Mouse (Mus musculus) olfactory bulb, adult 2 months (tissue): Measurements from ENCODE around the gene Syngap1. TPM values are rescaled to one million over a fixed set of nuclear protein-coding genes. Genes with fewer than 3 reads are reported as not detected.

ENCODE experiments used
- H3K27ac ChIP-seq: fragments of 200-500 bp; 2 replicates; pipeline ENCODE4 v1.5.1; 2012; ENCODE audit warnings: low read depth, low read length; ENCODE audit not compliant: insufficient read depth
- H3K4me1 ChIP-seq: fragments of 200-500 bp; 2 replicates; pipeline ENCODE4 v1.6.1; 2012; ENCODE audit warnings: low read length; ENCODE audit not compliant: control insufficient read depth, insufficient read depth
- H3K4me3 ChIP-seq: fragments of 200-500 bp; 2 replicates; pipeline ENCODE4 v1.5.1; 2012; ENCODE audit warnings: mild to moderate bottlenecking, low read depth, low read length, moderate library complexity; ENCODE audit not compliant: insufficient read depth
- CTCF ChIP-seq: fragments of 200-500 bp; IDR thresholded peaks from 2 replicates; pipeline ENCODE4 v1.5.1; 2012; ENCODE audit warnings: low read depth, mild to moderate bottlenecking, low read length, moderate library complexity; ENCODE audit not compliant: insufficient read depth
- POLR2A ChIP-seq: fragments of 200-500 bp; IDR thresholded peaks from 2 replicates; pipeline ENCODE4 v1.6.1; 2012; ENCODE audit warnings: mild to moderate bottlenecking, low read depth, low read length, moderate library complexity; ENCODE audit not compliant: insufficient read depth
- WGBS: fragments of 180-500 bp; shearing (Covaris S2); methylation state at CpG from one replicate; pipeline ENCODE4 v1.1.7; 2018; 5-methylcytosine and 5-hydroxymethylcytosine counted together
- polyA plus RNA-seq: library from polyadenylated mRNA; stranded (reverse); fragments of >200 nt; gene quantifications from 2 replicates; pipeline ENCODE4 v1.2.4, GENCODE M21; 2012; ENCODE audit warnings: low replicate concordance; ENCODE audit not compliant: missing spikeins, insufficient read depth, insufficient read length

Gene Syngap1
- polyA plus RNA-seq, 1 experiment, result 50.4 TPM

DNA sequence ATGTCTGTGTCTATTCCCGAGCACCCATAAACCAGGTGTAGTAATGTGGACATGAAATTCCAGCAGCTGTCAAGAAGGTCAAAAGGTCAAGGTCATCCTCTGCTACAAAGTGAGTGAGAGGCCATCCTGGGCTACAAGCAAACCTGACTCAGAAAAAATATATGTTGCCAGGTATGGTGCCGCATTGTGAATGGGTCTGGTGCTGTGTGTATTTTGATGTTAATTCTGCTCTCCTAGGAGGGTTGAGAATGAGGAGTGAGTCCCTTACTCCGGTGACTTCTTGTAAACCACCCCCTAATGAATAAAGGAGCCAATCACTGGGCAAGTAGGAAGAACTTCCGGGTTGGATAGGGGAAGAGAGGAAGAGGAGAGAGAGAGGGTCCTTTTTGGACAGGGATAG, 56.6 kb downstream of the Syngap1 start:
- H3K27ac ChIP-seq, result no peak overlapping the region
- H3K4me1 ChIP-seq, result peaks cover 32% of the 10 kb centered on the region
- no peak for TF ChIP-seq CTCF
- TF ChIP-seq POLR2A, result no peak
- WGBS, result 79% methylated on average over 4 of the region's 4 CpGs
- no peak overlapping the region for H3K4me3 ChIP-seq

DNA sequence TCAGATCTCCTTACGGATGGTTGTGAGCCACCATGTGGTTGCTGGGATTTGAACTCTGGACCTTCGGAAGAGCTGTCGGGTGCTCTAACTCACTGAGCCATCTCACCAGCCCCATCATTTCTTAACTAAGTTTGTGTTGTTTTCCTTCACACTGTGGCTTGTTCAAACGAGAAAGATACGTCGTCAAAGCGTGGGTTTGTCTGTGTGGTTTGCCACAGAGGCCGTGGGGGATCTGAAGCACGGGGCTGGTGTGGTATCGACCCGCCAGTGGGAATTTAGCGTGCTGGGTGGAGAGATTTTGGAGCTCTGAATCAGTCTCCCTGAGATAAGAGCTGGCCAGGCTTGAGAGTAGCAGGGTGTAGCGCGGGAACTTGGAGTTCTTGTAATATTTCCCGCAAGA, 57.2 kb downstream of the Syngap1 start:
- Histone ChIP-seq H3K27ac (no peak overlapping the region), H3K4me3 (no peak overlapping the region), H3K4me1 (peaks cover 32% of the 10 kb centered on the region)
- 92% methylated on average over 15 of the region's 15 CpGs for WGBS
- TF ChIP-seq CTCF (no peak), POLR2A (no peak)

DNA sequence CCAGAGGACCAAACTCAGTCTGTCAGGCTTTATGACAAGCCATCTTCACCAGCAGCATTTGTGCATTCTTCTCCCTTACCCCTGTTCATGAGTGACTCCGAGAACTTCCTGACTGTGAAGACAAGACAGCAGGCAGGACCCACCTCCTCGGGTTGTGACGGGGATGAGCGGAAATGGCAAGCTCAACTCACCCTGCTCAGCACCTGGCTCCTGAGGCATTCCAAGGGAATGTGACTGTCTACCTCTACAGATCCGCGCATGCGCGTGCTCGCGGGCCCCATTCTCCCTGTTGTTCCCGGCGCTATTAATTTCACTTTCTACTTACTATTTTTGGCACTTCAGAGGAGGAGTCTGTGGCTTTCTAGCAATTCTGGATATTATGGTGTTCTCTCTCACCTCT, 58.9 kb downstream of the Syngap1 start:
- H3K27ac ChIP-seq, result peak overlapping the region; percentile 92
- TF ChIP-seq POLR2A (no peak), CTCF (no peak)
- WGBS, result 25% methylated on average over 12 of the region's 12 CpGs
- H3K4me1 ChIP-seq, result peaks cover 38% of the 10 kb centered on the region
- H3K4me3 ChIP-seq, result peak overlapping the region; percentile 9

DNA sequence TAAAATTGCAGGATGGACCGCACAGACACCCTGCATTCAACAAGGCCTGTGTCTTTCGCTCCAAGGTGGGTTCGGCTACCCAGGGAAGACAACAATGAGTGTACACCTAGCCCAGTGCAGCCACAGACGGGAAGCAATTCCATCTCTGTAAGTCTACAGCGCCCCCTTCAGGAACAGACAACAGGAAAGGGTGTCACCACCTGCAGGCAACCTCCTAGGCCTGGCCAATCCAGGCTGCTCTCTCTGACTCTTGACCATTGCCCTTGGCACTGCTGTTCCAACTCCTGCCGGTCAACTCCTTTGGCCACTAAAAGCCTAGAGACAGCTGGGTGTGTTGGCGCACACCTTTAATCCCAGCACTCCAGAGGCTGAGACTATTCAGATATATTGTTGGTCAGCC, 60.1 kb downstream of the Syngap1 start:
- no peak overlapping the region for H3K4me3 ChIP-seq
- H3K4me1 ChIP-seq, result peaks cover 35% of the 10 kb centered on the region
- no peak for TF ChIP-seq CTCF
- TF ChIP-seq POLR2A, result no peak
- 0 out of 2 replicates have a peak overlapping the region, but pooled peaks have one; percentile 87 for H3K27ac ChIP-seq
- WGBS, result 74% methylated on average over 7 of the region's 7 CpGs

DNA sequence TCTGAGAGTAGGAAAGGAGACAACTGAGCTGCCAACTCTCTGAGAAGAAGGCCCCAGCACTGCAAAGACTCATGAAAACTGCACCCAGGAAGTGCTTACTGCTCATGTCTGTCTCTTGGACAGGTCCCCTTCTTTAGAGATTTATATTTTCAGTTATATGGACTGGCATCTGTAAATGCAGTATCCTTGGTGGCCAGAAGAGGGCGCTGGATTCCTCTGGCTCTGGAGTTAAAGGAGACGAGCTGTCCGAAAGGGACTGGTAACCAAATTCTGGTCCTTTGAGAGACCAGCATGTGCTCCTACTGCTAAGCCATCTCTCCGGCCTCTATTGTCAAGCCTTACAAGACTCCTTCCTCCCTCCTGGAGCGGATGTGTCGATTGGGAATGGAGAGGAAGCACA, 60.8 kb downstream of the Syngap1 start:
- H3K4me1 ChIP-seq, result peaks cover 32% of the 10 kb centered on the region
- no peak overlapping the region for H3K4me3 ChIP-seq
- 64% methylated on average over 6 of the region's 6 CpGs for WGBS
- TF ChIP-seq CTCF (no peak), POLR2A (no peak)
- H3K27ac ChIP-seq, result no peak overlapping the region

DNA sequence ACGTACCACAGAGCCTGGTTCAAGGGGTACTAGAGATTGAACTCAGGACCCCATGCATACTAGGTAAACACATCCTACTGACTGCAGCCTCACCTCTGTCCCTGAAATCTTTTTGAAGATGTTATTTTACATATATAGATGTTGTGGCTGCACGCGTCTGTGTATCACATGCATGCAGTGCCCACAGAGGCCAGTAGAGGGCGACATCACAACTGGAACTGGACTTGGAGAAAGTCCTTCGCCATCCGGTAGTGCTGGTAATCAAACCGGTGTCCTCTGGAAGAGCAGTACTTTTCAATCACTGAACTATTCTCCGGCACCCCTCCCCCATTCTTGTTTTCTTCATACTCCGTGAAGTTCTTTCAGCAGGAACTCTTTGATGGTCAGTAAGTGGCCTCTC, 63.4 kb downstream of the Syngap1 start:
- no peak overlapping the region for H3K4me3 ChIP-seq
- TF ChIP-seq POLR2A (no peak), CTCF (peak; percentile 37; the same call in 1 of the 2 replicates)
- peaks cover 32% of the 10 kb centered on the region for H3K4me1 ChIP-seq
- no peak overlapping the region for H3K27ac ChIP-seq
- 47% methylated on average over 9 of the region's 9 CpGs for WGBS

DNA sequence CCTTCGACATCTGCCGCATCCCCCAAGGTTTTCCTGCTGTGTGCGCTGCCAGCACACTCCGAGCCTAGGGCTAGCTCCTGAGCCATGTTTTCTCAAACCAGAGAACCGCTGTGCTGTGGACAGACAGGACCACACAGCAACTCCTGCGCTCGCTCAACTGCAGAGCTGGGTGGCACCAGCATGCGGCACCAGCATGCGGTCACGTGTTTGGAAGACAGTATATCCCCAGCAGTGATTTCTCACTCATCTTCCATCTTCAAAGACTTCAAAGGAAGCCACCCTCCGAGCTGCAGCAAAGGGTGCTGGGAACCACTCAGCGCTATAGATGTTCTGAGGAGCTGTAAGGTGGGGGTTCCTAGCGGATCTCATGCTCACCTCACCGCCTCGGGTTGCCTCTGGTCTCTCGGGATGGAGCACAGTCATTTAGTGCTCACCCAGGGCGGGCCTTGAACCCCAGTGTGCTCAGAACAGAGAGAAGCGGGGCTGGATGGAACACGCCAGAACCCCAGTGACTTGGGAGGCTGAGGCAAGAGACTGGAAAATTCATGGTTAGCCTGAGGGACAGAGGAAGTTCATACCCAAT, 63.9 kb downstream of the Syngap1 start:
- Histone ChIP-seq H3K27ac (peak overlapping the region; percentile 23; the same call in 1 of the 2 replicates), H3K4me3 (no peak overlapping the region), H3K4me1 (peaks cover 28% of the 10 kb centered on the region)
- no peak for TF ChIP-seq POLR2A
- WGBS, result 61% methylated on average over 19 of the region's 19 CpGs

DNA sequence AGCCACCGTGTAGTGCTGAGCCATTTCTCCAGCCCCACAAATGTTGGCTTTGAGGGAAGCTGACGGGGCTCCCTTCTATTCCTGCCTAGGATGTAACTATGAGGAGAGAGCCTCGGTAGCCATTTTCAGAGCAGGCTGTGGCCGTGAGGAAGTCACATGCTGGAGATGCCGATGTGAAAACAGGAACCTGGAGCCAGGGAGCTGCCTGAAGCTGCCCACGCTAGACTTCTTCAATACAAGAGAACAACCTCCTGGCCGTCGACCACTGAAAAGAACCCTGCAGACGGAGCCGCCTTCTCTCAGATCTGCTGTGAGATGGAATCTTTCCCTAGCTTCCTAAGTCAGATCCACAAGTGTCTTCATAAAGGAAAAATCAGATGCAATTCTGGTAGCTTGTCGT, 64.6 kb downstream of the Syngap1 start:
- peak overlapping the region; percentile 23; the same call in 1 of the 2 replicates for H3K27ac ChIP-seq
- 37% methylated on average over 11 of the region's 11 CpGs for WGBS
- TF ChIP-seq POLR2A (no peak), CTCF (no peak)
- no peak overlapping the region for H3K4me3 ChIP-seq
- H3K4me1 ChIP-seq, result peaks cover 21% of the 10 kb centered on the region

DNA sequence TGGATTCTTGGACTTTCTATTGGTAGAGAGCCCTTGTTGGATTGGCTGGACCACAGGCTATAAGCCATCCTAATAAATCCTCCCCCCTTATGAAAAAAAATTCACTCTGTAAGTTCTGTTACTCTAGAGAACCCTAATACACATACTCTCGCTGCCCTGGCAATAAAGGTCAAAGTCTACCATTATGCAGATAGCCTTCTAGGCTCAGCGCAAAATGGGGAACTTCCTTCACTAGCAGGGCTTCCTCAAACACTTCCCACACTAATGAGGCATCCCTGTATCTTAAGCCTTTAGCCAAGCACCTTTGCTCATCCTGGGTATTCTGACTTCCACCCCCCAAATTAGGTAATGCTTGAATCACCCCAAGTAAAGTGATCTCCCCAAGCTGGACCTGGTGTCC, 67.2 kb downstream of the Syngap1 start:
- 88% methylated on average over 2 of the region's 2 CpGs for WGBS
- TF ChIP-seq CTCF, result no peak
- TF ChIP-seq POLR2A, result no peak
- H3K27ac ChIP-seq, result no peak overlapping the region
- H3K4me1 ChIP-seq, result peaks cover 37% of the 10 kb centered on the region
- H3K4me3 ChIP-seq, result no peak overlapping the region

DNA sequence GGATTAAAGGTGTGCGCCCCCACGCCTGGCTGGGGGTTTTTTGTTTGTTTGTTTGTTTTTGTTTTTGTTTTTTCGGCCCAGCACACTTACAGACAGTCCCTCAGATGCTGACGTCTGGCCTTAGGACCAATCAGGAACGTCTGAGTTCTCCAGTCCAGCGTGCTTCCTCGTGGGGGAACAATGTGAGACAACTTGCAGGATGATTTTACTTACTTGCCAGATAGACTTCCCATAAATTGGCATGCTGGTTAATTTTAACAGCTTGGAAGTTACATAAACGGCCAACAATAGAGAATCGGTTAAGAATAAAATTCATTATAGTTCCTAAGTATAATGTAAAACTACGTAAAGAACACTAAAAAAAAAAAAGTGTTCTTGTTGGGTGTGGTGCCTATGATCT, 70.1 kb downstream of the Syngap1 start:
- peak overlapping the region; percentile 98; the same call in 1 of the 2 replicates for H3K27ac ChIP-seq
- no peak overlapping the region for H3K4me3 ChIP-seq
- WGBS, result 79% methylated on average over 10 of the region's 10 CpGs
- TF ChIP-seq CTCF (no peak), POLR2A (no peak)
- peaks cover 30% of the 10 kb centered on the region for H3K4me1 ChIP-seq
